Mouse (Mus musculus) small intestine, adult 2 months (tissue): ENCODE results near the gene Thada.

Experiments used
- CTCF ChIP-seq: fragments of 200-500 bp; IDR thresholded peaks from 2 replicates; pipeline ENCODE4 v1.5.1; 2012; ENCODE audit warnings: low read depth, mild to moderate bottlenecking, control low read depth, inconsistent platforms, low read length, moderate library complexity, mixed read lengths; ENCODE audit not compliant: insufficient replicate concordance, insufficient read length; ENCODE audit errors: extremely low read depth
- POLR2A ChIP-seq: fragments of 200-500 bp; IDR thresholded peaks from 2 replicates; pipeline ENCODE4 v1.6.1; 2012; ENCODE audit warnings: low read depth, mild to moderate bottlenecking, control low read depth, inconsistent platforms, low read length, moderate library complexity

GRCm38 (mm10) chr17:84431991-84432390 lies 34.0 kb downstream of the Thada start:
- TF ChIP-seq CTCF (no peak), POLR2A (no peak)
